Mouse (Mus musculus) forebrain, postnatal 0 days (tissue): ENCODE data around the gene Mcm5. TPM values are rescaled to one million over a fixed set of nuclear protein-coding genes. Genes with fewer than 3 reads are reported as not detected.

Experiments
- ATAC-seq: fragments of 200-750 bp; cut with Nextera tagmentation; 2 replicates; pipeline ENCODE4 v1.8.0; 2017; ENCODE audit warnings: mild to moderate bottlenecking, moderate library complexity
- DNase-seq: peaks from one replicate; pipeline ENCODE4 v3.0.0-alpha.2; 2015
- H3K27ac ChIP-seq: fragments of 300-500 bp; sonication (generic); 2 replicates; pipeline ENCODE4 v1.5.1; 2014; ENCODE audit warnings: low read depth, mild to moderate bottlenecking, antibody characterized with exemption, low read length, moderate library complexity, mixed read lengths
- H3K27me3 ChIP-seq: fragments of 300-500 bp; sonication (generic); 2 replicates; pipeline ENCODE4 v1.6.1; 2014; ENCODE audit warnings: mild to moderate bottlenecking, low read length, mixed read lengths; ENCODE audit not compliant: insufficient read depth
- H3K36me3 ChIP-seq: fragments of 300-500 bp; sonication (generic); 2 replicates; pipeline ENCODE4 v1.6.1; 2014; ENCODE audit warnings: mild to moderate bottlenecking, moderate library complexity; ENCODE audit not compliant: insufficient read depth
- H3K4me1 ChIP-seq: fragments of 300-500 bp; sonication (generic); 2 replicates; pipeline ENCODE4 v1.6.1; 2014; ENCODE audit warnings: antibody characterized with exemption; ENCODE audit not compliant: insufficient read depth
- H3K4me2 ChIP-seq: fragments of 300-500 bp; sonication (generic); 2 replicates; pipeline ENCODE4 v1.6.1; 2014; ENCODE audit warnings: low read depth, mild to moderate bottlenecking, moderate library complexity
- H3K4me3 ChIP-seq: fragments of 300-500 bp; sonication (generic); 2 replicates; pipeline ENCODE4 v1.5.1; 2014; ENCODE audit warnings: low read depth, low read length, mixed read lengths
- H3K9ac ChIP-seq: fragments of 300-500 bp; sonication (generic); 2 replicates; pipeline ENCODE4 v1.6.1; 2014; ENCODE audit warnings: mild to moderate bottlenecking
- H3K9me3 ChIP-seq: fragments of 300-500 bp; sonication (generic); 2 replicates; pipeline ENCODE4 v1.6.1; 2016; ENCODE audit warnings: low read length
- CTCF ChIP-seq: sonication (generic); IDR thresholded peaks from 2 replicates; pipeline ENCODE4 v1.5.1; 2016; ENCODE audit warnings: antibody characterized with exemption, control low read depth, low read depth
- WGBS: fragments of 180-500 bp; shearing (Covaris S2); extraction: QIAGEN DNeasy Blood & Tissue Kit; methylation state at CpG from one replicate; pipeline ENCODE4 v1.1.7; 2014; 5-methylcytosine and 5-hydroxymethylcytosine counted together
- polyA plus RNA-seq: library from polyadenylated mRNA; unstranded; fragments of >200 nt; fragmentation: Nextera tagmentation; extraction: Ambion mirVana; gene quantifications from 2 replicates; pipeline ENCODE4 v1.2.1, GENCODE M21; 2015
- total RNA-seq: library from RNA; depleted of rRNA; stranded (reverse); fragments of >200 nt; gene quantifications from 2 replicates; pipeline ENCODE4 v1.2.3, GENCODE M21; 2014; rRNA removed

Mcm5 gene
- total RNA-seq = 20.3 and 22.2 TPM in 2 replicates
- 18.3 and 19.0 TPM in 2 replicates for polyA plus RNA-seq

DNA sequence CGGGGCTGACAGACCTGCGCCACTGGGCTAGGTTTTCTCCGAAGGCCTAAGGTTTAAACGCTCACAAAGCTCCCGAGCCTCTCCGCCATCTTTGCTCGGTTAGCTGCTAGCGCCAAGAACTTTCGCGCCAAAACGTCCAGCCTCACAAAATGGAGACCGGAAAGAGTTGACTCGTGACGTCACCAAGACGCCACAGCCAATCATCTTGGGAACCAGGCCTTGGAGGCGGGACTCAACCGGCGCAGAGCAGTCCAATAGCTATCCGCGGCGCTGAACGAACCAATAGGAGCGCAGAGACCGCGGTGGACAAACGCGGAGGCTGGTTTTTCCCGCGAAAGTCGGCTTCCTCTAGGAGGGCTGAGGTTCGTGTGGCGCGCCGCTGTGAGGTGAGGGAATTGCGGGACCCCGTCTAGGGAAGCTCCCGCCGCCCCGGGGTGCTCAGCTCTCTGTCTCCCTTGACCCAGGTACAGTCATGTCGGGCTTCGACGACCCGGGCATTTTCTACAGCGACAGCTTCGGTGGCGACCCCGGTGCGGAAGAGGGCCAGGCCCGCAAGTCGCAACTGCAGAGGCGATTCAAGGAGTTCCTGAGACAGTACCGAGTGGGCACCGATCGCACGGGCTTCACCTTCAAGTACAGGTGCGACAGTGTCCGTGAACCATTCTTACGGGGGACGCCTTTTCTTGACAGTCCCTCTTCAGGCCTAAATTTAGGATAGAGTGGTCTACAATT is at the start of gene Mcm5:
Gene Mcm5, plus strand, starts transcription at position 334 of the 732 bp plus-strand sequence.
- Histone ChIP-seq H3K9me3 (no peaks in the 10 kb centered on the region), H3K27me3 (no peaks in the 10 kb centered on the region), H3K9ac (peak within 1 kb of the TSS; percentile 62), H3K36me3 (peaks cover 11% of the 10 kb centered on the region; the same call in 1 of the 2 replicates), H3K27ac (peak within 1 kb of the TSS; percentile 91), H3K4me1 (peaks cover 7% of the 10 kb centered on the region; the same call in 1 of the 2 replicates), H3K4me2 (peak within 1 kb of the TSS; percentile 78), H3K4me3 (peak within 1 kb of the TSS; percentile 67)
- WGBS = 2% methylated on average over 59 of the region's 59 CpGs
- DNase-seq (peak; percentile 100), ATAC-seq (peak; percentile 99)
- no peak for TF ChIP-seq CTCF

DNA sequence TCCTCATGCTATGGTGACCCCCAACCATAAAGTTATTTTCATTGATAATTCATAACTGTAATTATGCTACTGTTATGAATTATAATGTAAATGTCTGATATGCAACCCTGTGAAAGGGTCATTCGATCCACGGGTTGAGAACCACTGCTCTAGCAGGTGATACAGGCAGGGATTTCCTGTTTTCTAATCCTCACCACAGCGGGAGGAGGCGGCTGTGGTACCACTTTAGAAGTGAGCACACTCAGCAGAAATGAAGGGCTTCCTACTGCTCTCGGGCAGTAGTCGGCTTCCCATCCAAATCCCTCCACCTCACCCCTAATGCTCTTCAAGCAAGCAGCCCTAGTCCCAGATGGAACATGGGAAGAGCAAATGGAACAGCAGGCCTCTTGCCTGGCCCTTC is 49.3 kb upstream of the Mcm5 start:
- H3K9me3 ChIP-seq = no peaks in the 10 kb centered on the region
- H3K4me3 ChIP-seq = no peak overlapping the region
- ATAC-seq (no peak), DNase-seq (no peak)
- WGBS = 74% methylated on average over 6 of the region's 6 CpGs
- H3K36me3 ChIP-seq = 0 out of 2 replicates have a peak, but pooled peaks cover 5% of the 10 kb centered on the region
- H3K9ac ChIP-seq = no peak overlapping the region
- no peak overlapping the region for H3K27ac ChIP-seq
- no peaks in the 10 kb centered on the region for H3K27me3 ChIP-seq
- no peak overlapping the region for H3K4me2 ChIP-seq
- no peak for TF ChIP-seq CTCF
- no peaks in the 10 kb centered on the region for H3K4me1 ChIP-seq

DNA sequence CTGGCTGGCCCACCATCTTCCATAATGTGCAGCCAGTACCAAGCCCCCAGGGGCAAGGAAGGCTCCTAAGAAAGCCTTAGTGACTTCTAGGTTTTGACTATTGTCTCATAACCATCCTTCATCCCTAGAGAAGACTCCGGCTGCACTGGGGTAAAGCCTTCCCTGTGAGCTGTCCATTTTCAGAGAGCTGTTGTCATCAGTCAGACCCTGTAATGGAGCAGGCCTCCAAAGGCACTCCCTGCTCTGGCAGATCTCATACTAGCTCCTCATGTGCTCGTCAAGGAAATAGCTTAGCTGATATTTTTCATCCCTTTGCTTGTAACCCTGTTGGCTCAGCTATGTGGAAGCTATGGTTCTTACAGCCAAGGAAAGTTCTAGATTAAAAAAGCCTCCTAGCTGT is 48.6 kb upstream of the Mcm5 start:
- no peak overlapping the region for H3K4me2 ChIP-seq
- no peak for ATAC-seq
- WGBS = 91% methylated on average over 2 of the region's 2 CpGs
- H3K4me1 ChIP-seq = no peaks in the 10 kb centered on the region
- 0 out of 2 replicates have a peak, but pooled peaks cover 9% of the 10 kb centered on the region for H3K36me3 ChIP-seq
- no peak for DNase-seq
- H3K27me3 ChIP-seq = no peaks in the 10 kb centered on the region
- H3K9me3 ChIP-seq = no peaks in the 10 kb centered on the region
- no peak overlapping the region for H3K27ac ChIP-seq
- TF ChIP-seq CTCF = no peak
- no peak overlapping the region for H3K4me3 ChIP-seq
- H3K9ac ChIP-seq = no peak overlapping the region

DNA sequence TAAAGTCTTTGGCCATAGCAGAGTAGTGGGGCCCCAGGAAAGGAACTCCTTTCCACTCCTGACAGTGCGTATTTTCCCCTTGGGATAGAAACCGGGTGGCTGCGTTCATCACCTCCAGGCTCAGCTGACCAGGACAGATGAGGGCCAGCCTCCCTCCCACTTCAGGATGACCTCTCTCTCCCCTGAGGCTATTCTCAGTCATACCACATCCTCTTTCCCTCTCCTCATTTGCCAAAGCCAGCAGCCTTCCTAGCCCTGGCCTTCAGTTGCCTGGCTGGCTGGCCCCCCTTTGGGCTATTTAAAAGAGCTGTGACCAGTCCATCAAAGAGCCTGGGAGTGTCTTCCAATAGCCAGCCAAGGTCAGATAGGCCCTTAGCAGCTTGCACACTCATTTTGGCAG is 46.1 kb upstream of the Mcm5 start:
- Histone ChIP-seq H3K4me3 (no peak overlapping the region), H3K4me2 (no peak overlapping the region), H3K27me3 (no peaks in the 10 kb centered on the region), H3K27ac (no peak overlapping the region), H3K4me1 (no peaks in the 10 kb centered on the region), H3K9ac (no peak overlapping the region), H3K36me3 (0 out of 2 replicates have a peak, but pooled peaks cover 9% of the 10 kb centered on the region), H3K9me3 (no peaks in the 10 kb centered on the region)
- 91% methylated on average over 3 of the region's 3 CpGs for WGBS
- TF ChIP-seq CTCF = no peak
- no peak for DNase-seq
- no peak for ATAC-seq

DNA sequence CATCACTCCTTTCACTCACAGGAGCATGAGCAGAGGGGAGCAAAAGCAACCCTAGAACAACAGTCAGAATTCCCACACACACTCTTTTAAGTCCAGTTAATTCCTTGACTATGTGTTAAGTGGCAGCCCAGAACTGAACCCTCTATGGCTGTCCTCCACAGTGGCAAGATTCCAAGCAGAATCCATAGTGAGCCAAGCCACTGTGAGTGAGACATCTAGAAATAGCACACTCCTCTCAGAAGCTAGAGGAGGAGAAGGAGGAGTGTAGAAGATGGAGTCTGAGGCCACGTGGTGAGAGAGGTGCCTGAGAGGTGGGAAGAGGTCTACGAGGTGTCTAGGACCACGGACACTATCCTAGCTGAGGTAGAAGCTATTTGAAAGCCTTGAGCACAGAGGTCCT is 44.6 kb upstream of the Mcm5 start:
- H3K27me3 ChIP-seq = no peaks in the 10 kb centered on the region
- H3K27ac ChIP-seq = no peak overlapping the region
- H3K9ac ChIP-seq = no peak overlapping the region
- TF ChIP-seq CTCF = no peak
- ATAC-seq (no peak), DNase-seq (no peak)
- WGBS = 86% methylated on average over 3 of the region's 3 CpGs
- 0 out of 2 replicates have a peak, but pooled peaks cover 9% of the 10 kb centered on the region for H3K36me3 ChIP-seq
- H3K9me3 ChIP-seq = no peaks in the 10 kb centered on the region
- H3K4me1 ChIP-seq = no peaks in the 10 kb centered on the region
- H3K4me2 ChIP-seq = no peak overlapping the region
- no peak overlapping the region for H3K4me3 ChIP-seq

DNA sequence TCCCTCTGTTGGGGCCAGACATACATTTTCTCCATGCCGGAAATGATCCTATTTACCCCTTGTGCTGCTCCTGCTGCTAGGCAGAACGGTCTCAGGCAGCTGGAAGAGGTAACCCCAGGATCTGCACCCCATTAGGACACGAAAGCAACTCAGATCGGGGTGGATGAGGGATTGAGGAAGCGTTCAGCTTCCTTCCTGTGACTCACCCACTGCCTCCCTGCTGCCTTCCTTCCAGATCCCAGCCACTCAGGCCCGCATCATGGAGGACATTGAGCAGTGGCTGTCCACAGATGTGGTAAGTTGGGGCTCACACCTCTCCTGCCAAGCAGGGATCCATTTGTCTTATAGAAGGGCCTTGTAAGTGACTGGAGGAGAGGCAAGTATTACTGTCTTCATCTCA is 42.1 kb upstream of the Mcm5 start:
- DNase-seq = no peak
- no peak overlapping the region for H3K9ac ChIP-seq
- no peaks in the 10 kb centered on the region for H3K9me3 ChIP-seq
- H3K27me3 ChIP-seq = no peaks in the 10 kb centered on the region
- no peak for TF ChIP-seq CTCF
- ATAC-seq = no peak
- no peak overlapping the region for H3K4me2 ChIP-seq
- WGBS = 86% methylated on average over 6 of the region's 6 CpGs
- no peak overlapping the region for H3K27ac ChIP-seq
- 0 out of 2 replicates have a peak, but pooled peaks cover 9% of the 10 kb centered on the region for H3K36me3 ChIP-seq
- H3K4me3 ChIP-seq = no peak overlapping the region
- H3K4me1 ChIP-seq = no peaks in the 10 kb centered on the region

DNA sequence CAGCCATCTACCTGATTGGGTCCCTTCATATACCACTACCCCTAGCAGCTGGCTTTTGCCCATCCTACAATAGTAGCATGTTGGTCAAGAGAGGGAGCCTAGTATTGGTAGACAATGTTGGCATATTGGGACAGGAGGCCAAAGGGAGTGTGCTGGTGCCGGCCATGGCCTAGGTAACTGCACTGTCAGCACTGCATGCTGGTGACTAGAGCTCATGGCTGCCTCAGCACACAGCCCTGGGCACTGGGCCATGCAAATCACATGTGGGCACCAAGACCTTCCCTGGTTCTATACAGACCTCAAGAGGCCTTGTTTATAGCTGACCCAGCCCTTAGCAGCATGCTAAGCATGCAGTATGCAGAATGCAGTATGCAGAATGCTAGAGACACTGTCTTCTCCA is 39.1 kb upstream of the Mcm5 start:
- Histone ChIP-seq H3K36me3 (0 out of 2 replicates have a peak, but pooled peaks cover 1% of the 10 kb centered on the region), H3K4me2 (no peak overlapping the region), H3K9ac (no peak overlapping the region), H3K9me3 (no peaks in the 10 kb centered on the region), H3K27me3 (no peaks in the 10 kb centered on the region), H3K4me1 (no peaks in the 10 kb centered on the region), H3K4me3 (no peak overlapping the region), H3K27ac (no peak overlapping the region)
- ATAC-seq (no peak), DNase-seq (no peak)
- TF ChIP-seq CTCF = no peak
- 95% methylated on average over 1 of the region's 1 CpGs for WGBS
